Mouse (Mus musculus) erythroblast, embryonic 14.5 days (primary cell): Measurements from ENCODE around the gene Lect2.

Source experiments
- GATA1 ChIP-seq: IDR thresholded peaks from 2 replicates; pipeline ENCODE4 v1.6.1; 2012; ENCODE audit warnings: low read length, inconsistent platforms, mixed read lengths
- TAL1 ChIP-seq: IDR thresholded peaks from 3 replicates; pipeline ENCODE4 v1.6.1; 2012; ENCODE audit warnings: low read length, inconsistent platforms, mixed read lengths

DNA sequence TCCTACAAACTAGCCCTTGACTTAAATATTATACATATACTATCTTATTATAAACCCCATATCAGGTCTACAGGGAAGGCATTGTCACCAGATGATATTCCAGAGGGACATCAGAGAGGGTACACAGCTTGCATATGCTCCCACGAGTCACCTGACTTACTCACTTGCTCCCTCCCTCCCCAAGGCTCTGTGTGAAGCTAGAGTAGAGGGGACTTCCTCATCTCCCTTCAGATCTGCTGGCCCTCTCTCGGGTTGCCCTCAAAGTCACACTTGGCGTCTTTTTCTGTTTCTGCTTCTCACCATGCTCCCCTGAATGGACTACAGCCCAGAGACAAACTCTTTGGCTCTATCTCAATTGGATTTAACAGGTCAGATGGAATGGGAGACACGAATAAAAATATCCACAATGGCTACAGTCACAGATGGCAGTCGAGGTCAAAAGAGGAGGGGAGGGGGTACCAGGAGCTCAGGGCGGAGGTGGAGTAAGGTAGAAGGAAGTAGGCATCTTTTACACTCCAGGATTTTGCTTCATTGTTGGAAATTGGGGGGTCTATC lies 46.4 kb downstream of the Lect2 start:
- TF ChIP-seq TAL1 = no peak
- no peak for TF ChIP-seq GATA1
